25 mouse cellular contexts compared by ENCODE assay signal in genomic region chr14:39428503-39428902, GRCm38 (mm10). TPM values are rescaled to one million over a fixed set of nuclear protein-coding genes. Genes with fewer than 3 reads are reported as not detected.
DNase-seq lines count a peak whose midpoint lies in the region; ATAC-seq and TF ChIP-seq lines count a peak whose summit lies in the region.
"Had no signal": no experiment of that assay in that cellular context is flagged by ENCODE, and none has a peak within 500 bp of the region (broad histone marks: within the 10 kb centered on the region; RNA-seq: fewer than 3 reads in every experiment).

No protein-coding gene starts in this region.

- peak; percentile 96 for ATAC-seq in G1E (ENCODE audit: extremely low read depth, insufficient number of reproducible peaks, low FRiP score, poor library complexity, severe bottlenecking)
- peak; percentile 47 for ATAC-seq in common myeloid progenitor, adult 5-6 weeks (replicated peaks; ENCODE audit: low read depth, poor library complexity, severe bottlenecking)
- peak; percentile 46; the same call in 1 of the 2 replicates for ATAC-seq in megakaryocyte progenitor cell, adult 5-6 weeks (replicated peaks; ENCODE audit: poor library complexity)
- ATAC-seq: activated CD4-positive, CD25-positive, alpha-beta regulatory T cell, adult 4 months; CD4-positive, CD25-positive, alpha-beta regulatory T cell, adult 4 months; forebrain, embryonic 14.5 days; forebrain, embryonic 16.5 days; Patski had no signal

- H3K36me3 ChIP-seq in G1E (replicated peaks) = no peaks in the 10 kb centered on the region
- H3K36me3 ChIP-seq: embryonic facial prominence, embryonic 13.5 days; embryonic facial prominence, embryonic 15.5 days; forebrain, embryonic 10.5 days; forebrain, embryonic 12.5 days had no signal

- TF ChIP-seq CTCF in G1E (IDR thresholded peaks at IDR 0.05; ENCODE audit: low read depth, low read length) = no peak

- no peak overlapping the region; the same call in 1 of the 2 replicates for H3K4me3 ChIP-seq in G1E (ENCODE audit: low read depth, low read length)
- H3K4me3 ChIP-seq: embryonic facial prominence, embryonic 13.5 days; embryonic facial prominence, embryonic 15.5 days; erythroblast, embryonic 14.5 days; forebrain, embryonic 10.5 days; forebrain, embryonic 12.5 days had no signal

- peak; percentile 9 for DNase-seq in G1E (ENCODE audit: low spot score)
- DNase-seq in spleen, postnatal 10 days (ENCODE audit: low spot score in 2 of 2) = no peak
- no peak for DNase-seq in urinary bladder, postnatal 14 days (ENCODE audit: low spot score)
- DNase-seq: adrenal gland, postnatal 10 days; adrenal gland, postnatal 25 days; B cell, adult 2 months; cerebellum, adult 11-12 months; cerebellum, adult 2 months; cerebellum, adult 9-10 months; cerebellum, postnatal 10 days; cerebellum, postnatal 25 days; embryo, embryonic 11 days had no signal

- no peaks in the 10 kb centered on the region for H3K27me3 ChIP-seq in G1E (ENCODE audit: insufficient read depth, low read length)
- H3K27me3 ChIP-seq: CH12.LX; embryonic facial prominence, embryonic 13.5 days; embryonic facial prominence, embryonic 15.5 days; forebrain, embryonic 12.5 days; Patski had no signal

- peaks cover 27% of the 10 kb centered on the region for H3K4me1 ChIP-seq in G1E (ENCODE audit: insufficient read depth, low read depth, low read length)
- H3K4me1 ChIP-seq: embryonic facial prominence, embryonic 13.5 days; embryonic facial prominence, embryonic 15.5 days; forebrain, embryonic 12.5 days had no signal

- no peaks in the 10 kb centered on the region for H3K9me3 ChIP-seq in G1E (replicated peaks)
- H3K9me3 ChIP-seq: embryonic facial prominence, embryonic 13.5 days; embryonic facial prominence, embryonic 15.5 days; forebrain, embryonic 10.5 days; forebrain, embryonic 12.5 days had no signal

RNA-seq across cellular contexts. Expression of gene Nrg3, which starts 44.4 kb away (rescaled TPM):
- total RNA-seq in G1E (2014; fragmentation: Nextera tagmentation) = not detected in 2 replicates
- 0.06 and 0.27 TPM in 2 replicates for total RNA-seq in G1E (2017)
- not detected in 2 replicates for polyA plus RNA-seq in G1E (2012)
- total RNA-seq in common myeloid progenitor, adult 5-6 weeks (2017) = not detected in 2 replicates
- not detected in 2 replicates for total RNA-seq in megakaryocyte progenitor cell, adult 5-6 weeks (2015)
- not detected in 2 replicates for total RNA-seq in megakaryocyte progenitor cell, adult 5-6 weeks (2017)
- total RNA-seq: CH12.LX had no signal
- polyA plus RNA-seq: activated CD4-positive, CD25-positive, alpha-beta regulatory T cell, adult 4 months; CD4-positive, CD25-positive, alpha-beta regulatory T cell, adult 4 months; erythroblast, embryonic 14.5 days; Patski had no signal

Comparison
In these comparisons a context has a peak if more than half of its experiments do, and no peak if none do; other contexts are left out.
1. ATAC-seq: peak in every context shown above with its lines; median percentile 96 in G1E; 47 in common myeloid progenitor, adult 5-6 weeks; 46 in megakaryocyte progenitor cell, adult 5-6 weeks.